Mouse (Mus musculus) hindbrain, embryonic 16.5 days (tissue): ENCODE data around the gene Mab21l3. TPM values are rescaled to one million over a fixed set of nuclear protein-coding genes. Genes with fewer than 3 reads are reported as not detected.
A peak's percentile ranks its signal among the peaks of the same experiment; 100 is the strongest.

Source experiments
- ATAC-seq: fragments of 200-750 bp; cut with Nextera tagmentation; 2 replicates; pipeline ENCODE4 v1.8.0; 2017; ENCODE audit warnings: moderate TSS enrichment, moderate library complexity
- H3K27ac ChIP-seq: fragments of 300-500 bp; sonication (generic); 2 replicates; pipeline ENCODE4 v1.5.1; 2014; ENCODE audit warnings: low read depth, mild to moderate bottlenecking, control low read depth, low read length, moderate library complexity
- H3K27me3 ChIP-seq: fragments of 300-500 bp; sonication (generic); replicated peaks from 2 replicates; pipeline ENCODE4 v1.6.1; 2014; ENCODE audit warnings: low read length; ENCODE audit not compliant: control insufficient read depth, insufficient read depth
- H3K36me3 ChIP-seq: fragments of 300-500 bp; sonication (generic); 2 replicates; pipeline ENCODE4 v1.6.1; 2014; ENCODE audit warnings: mild to moderate bottlenecking, low read length, moderate library complexity, mixed read lengths; ENCODE audit not compliant: control insufficient read depth, insufficient read depth
- H3K4me1 ChIP-seq: fragments of 300-500 bp; sonication (generic); 2 replicates; pipeline ENCODE4 v1.6.1; 2014; ENCODE audit warnings: low read depth, low read length; ENCODE audit not compliant: control insufficient read depth, insufficient read depth
- H3K4me2 ChIP-seq: fragments of 300-500 bp; sonication (generic); 2 replicates; pipeline ENCODE4 v1.6.1; 2014; ENCODE audit warnings: mild to moderate bottlenecking, low read length, control low read depth, moderate library complexity
- H3K4me3 ChIP-seq: fragments of 300-500 bp; sonication (generic); 2 replicates; pipeline ENCODE4 v1.5.1; 2014; ENCODE audit warnings: mild to moderate bottlenecking, low read length, control low read depth, moderate library complexity
- H3K9ac ChIP-seq: fragments of 300-500 bp; sonication (generic); 2 replicates; pipeline ENCODE4 v1.6.1; 2014; ENCODE audit warnings: low read depth, mild to moderate bottlenecking, control low read depth, low read length, moderate library complexity
- H3K9me3 ChIP-seq: fragments of 300-500 bp; sonication (generic); 2 replicates; pipeline ENCODE4 v1.6.1; 2014; ENCODE audit warnings: mild to moderate bottlenecking, low read length, moderate library complexity; ENCODE audit not compliant: control insufficient read depth
- WGBS: fragments of 180-500 bp; shearing (Covaris S2); extraction: QIAGEN DNeasy Blood & Tissue Kit; methylation state at CpG from one replicate; pipeline ENCODE4 v1.1.7; 2014; 5-methylcytosine and 5-hydroxymethylcytosine counted together
- polyA plus RNA-seq: library from polyadenylated mRNA; unstranded; fragments of >200 nt; fragmentation: Nextera tagmentation; extraction: Ambion mirVana; gene quantifications from 2 replicates; pipeline ENCODE4 v1.2.1, GENCODE M21; 2015

The Mab21l3 gene
- polyA plus RNA-seq, 1 experiment from 2014 or later: 0.16 TPM

DNA sequence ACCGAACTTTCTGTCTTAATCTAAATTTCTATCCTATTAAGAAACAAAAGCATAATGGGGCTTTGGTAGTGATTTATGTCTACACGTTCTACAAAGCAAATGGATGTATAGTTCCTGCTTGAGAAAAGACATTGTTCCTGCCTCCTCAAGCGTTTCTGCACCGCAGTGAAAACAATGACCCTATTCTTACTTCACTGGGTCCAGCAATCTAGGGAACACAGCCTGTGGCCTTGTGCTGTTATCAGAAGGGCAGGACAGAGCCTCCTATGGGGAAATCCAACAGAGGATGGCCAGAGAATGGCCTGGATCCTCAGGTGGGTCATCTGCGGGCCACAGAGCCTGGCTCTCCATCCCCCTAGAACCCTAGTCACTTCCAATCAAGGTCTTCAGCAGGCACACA, 29.4 kb upstream of the Mab21l3 start:
- peaks cover 5% of the 10 kb centered on the region for H3K36me3 ChIP-seq
- H3K27ac ChIP-seq: no peak overlapping the region
- H3K9me3 ChIP-seq: no peaks in the 10 kb centered on the region
- no peak overlapping the region for H3K9ac ChIP-seq
- H3K27me3 ChIP-seq: no peaks in the 10 kb centered on the region
- H3K4me2 ChIP-seq: no peak overlapping the region
- peaks cover 4% of the 10 kb centered on the region; the same call in 1 of the 2 replicates for H3K4me1 ChIP-seq
- no peak for ATAC-seq
- 29% methylated on average over 5 of the region's 5 CpGs for WGBS
- no peak overlapping the region for H3K4me3 ChIP-seq

DNA sequence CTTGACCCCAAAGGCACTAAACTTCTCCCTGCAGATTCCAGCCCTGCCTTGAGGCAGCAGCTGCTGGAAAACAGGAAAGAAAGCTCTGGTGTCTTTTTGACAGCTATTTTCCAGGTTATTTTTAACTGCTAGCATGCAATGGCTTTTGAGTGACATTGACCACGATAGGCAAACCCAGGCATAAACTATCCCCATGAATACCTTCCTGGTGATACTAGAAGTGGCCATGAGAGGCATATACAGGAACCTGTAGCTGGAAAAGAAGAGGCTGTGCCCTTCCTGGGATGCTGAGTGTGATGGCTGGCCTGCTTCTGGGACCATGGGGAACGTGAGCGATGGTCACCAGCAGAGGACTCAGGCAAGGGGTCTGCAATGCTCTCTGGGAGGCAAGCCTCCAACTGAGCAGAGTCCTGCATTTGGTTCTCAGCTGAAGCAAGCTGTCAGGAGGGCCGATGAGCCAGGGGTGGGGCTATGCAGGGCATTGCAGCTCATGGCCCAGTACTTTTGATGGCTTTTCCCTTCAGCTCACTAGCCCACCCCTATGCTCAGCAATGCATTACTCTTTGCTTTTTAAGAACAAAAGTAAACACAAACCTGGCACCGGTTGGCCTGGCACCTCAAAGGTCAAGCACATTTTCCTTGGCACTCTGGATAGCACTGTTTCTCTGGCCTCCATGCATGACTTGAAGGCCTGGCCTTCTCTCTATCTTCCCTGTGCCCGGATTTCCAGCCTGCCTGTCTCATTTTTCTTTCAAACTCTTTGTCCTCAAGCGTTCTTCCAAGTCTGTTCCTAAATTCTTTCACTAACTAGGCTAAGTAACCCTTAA, 27.9 kb upstream of the Mab21l3 start:
- H3K4me3 ChIP-seq: no peak overlapping the region
- H3K27ac ChIP-seq: no peak overlapping the region
- H3K4me2 ChIP-seq: no peak overlapping the region
- H3K9me3 ChIP-seq: no peaks in the 10 kb centered on the region
- H3K27me3 ChIP-seq: no peaks in the 10 kb centered on the region
- no peak for ATAC-seq
- H3K9ac ChIP-seq: no peak overlapping the region
- 66% methylated on average over 7 of the region's 7 CpGs for WGBS
- peaks cover 4% of the 10 kb centered on the region; the same call in 1 of the 2 replicates for H3K4me1 ChIP-seq
- H3K36me3 ChIP-seq: peaks cover 5% of the 10 kb centered on the region

- no peak overlapping the region for H3K4me3 ChIP-seq
- ATAC-seq: peak; percentile 45; the same call in 1 of the 2 replicates
- peaks cover 5% of the 10 kb centered on the region for H3K36me3 ChIP-seq
- H3K27me3 ChIP-seq: no peaks in the 10 kb centered on the region
- H3K4me2 ChIP-seq: no peak overlapping the region
- H3K4me1 ChIP-seq: peaks cover 4% of the 10 kb centered on the region; the same call in 1 of the 2 replicates
- H3K9ac ChIP-seq: no peak overlapping the region
- 39% methylated on average over 10 of the region's 10 CpGs for WGBS
- peak overlapping the region; percentile 32; the same call in 1 of the 2 replicates for H3K27ac ChIP-seq
- H3K9me3 ChIP-seq: no peaks in the 10 kb centered on the region
Measured at GRCm38 (mm10) chr3:101875258-101875920, 26.6 kb upstream of the Mab21l3 start.

DNA sequence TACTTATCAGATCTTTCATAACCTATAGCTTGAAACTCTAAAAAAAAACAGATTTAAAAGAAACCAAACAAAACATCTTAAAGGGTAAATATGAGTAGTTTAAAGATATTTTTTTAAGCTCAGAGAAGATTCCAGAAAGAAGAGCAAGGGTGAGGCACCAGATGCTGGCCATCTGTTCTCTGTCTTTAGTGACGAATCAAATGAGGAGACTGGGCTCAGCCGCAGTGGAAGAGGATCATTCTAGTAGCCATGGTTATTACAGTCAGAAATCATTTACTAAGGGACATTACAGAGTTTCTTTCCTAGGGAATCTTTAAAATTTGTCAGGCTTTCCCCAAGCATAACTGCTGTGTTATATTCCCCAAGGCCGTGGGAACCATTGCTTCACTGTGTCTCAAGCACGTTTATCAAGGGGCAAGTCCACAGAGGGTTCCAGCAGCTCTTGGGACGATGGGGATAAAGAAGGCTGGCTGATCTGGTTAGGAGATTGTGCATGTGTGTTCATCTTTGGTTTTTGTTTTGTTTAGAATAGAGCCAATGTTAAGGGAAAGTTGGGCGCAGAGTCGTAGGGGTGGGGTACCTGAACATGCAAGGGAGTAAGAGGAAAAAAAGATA, 24.4 kb upstream of the Mab21l3 start:
- 67% methylated on average over 7 of the region's 7 CpGs for WGBS
- Histone ChIP-seq H3K4me1 (peaks cover 4% of the 10 kb centered on the region; the same call in 1 of the 2 replicates), H3K9ac (no peak overlapping the region), H3K27me3 (no peaks in the 10 kb centered on the region), H3K4me3 (no peak overlapping the region), H3K4me2 (no peak overlapping the region), H3K9me3 (no peaks in the 10 kb centered on the region), H3K27ac (no peak overlapping the region), H3K36me3 (peaks cover 2% of the 10 kb centered on the region; the same call in 1 of the 2 replicates)
- ATAC-seq: no peak

DNA sequence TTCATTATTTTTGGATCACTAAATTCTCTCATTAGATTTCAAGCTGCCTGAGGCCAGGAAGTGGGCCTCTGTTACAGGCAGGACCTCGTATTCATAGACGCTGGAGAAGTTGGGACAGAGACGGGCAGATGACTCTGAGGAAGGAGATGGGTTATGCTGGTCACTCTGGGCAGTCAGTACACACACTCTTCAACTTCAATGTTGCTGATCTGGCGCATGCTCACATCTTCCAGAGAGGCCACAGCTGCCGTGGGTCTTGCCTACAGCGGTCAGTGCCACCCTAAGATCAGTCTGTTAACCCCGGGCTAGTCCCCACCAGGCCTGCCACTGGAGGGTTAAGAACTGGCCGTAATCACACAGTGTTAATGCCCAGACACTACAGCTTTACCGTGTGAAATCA, 23.2 kb upstream of the Mab21l3 start:
- no peaks in the 10 kb centered on the region for H3K9me3 ChIP-seq
- H3K4me3 ChIP-seq: no peak overlapping the region
- H3K27ac ChIP-seq: no peak overlapping the region
- no peaks in the 10 kb centered on the region for H3K36me3 ChIP-seq
- ATAC-seq: no peak
- H3K4me1 ChIP-seq: peaks cover 5% of the 10 kb centered on the region; the same call in 1 of the 2 replicates
- 88% methylated on average over 9 of the region's 9 CpGs for WGBS
- H3K27me3 ChIP-seq: no peaks in the 10 kb centered on the region
- H3K9ac ChIP-seq: no peak overlapping the region
- H3K4me2 ChIP-seq: no peak overlapping the region

DNA sequence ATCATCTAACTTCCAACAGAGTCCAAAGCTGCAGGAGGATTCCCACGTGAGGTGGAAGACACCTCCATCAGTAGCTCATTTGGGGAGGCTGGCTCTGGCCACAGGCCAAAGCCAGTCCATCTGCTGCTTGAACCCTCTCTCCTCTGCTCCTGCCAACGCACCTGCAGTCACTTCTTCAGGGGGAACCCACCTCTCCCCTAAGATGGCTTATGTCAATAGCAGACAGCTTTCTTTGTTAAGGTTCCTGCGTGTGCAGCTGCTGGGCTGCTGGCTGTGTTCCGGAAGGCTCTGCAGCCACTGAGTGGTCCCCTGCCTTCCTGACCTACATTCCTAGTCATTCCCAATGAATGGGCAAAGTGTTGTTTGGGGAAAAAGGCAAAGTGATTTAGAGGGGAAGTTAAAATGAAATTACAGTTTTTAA, 18.3 kb upstream of the Mab21l3 start:
- H3K27ac ChIP-seq: no peak overlapping the region

GRCm38 (mm10) chr3:101861856-101862255, 13.1 kb upstream of the Mab21l3 start:
- 0 out of 2 replicates have a peak, but pooled peaks cover under 1% of the 10 kb centered on the region for H3K4me1 ChIP-seq
- no peak overlapping the region for H3K4me2 ChIP-seq
- no peak overlapping the region for H3K4me3 ChIP-seq
- 84% methylated on average over 3 of the region's 3 CpGs for WGBS
- H3K27me3 ChIP-seq: no peaks in the 10 kb centered on the region
- no peak for ATAC-seq
- H3K27ac ChIP-seq: no peak overlapping the region
- peaks cover 5% of the 10 kb centered on the region; the same call in 1 of the 2 replicates for H3K36me3 ChIP-seq
- H3K9ac ChIP-seq: no peak overlapping the region
- no peaks in the 10 kb centered on the region for H3K9me3 ChIP-seq

More for the DNA sequence above, 18.3 kb upstream of the Mab21l3 start:
- Histone ChIP-seq H3K9me3 (no peaks in the 10 kb centered on the region), H3K36me3 (0 out of 2 replicates have a peak, but pooled peaks cover 2% of the 10 kb centered on the region), H3K4me2 (no peak overlapping the region), H3K9ac (no peak overlapping the region), H3K4me1 (0 out of 2 replicates have a peak, but pooled peaks cover 3% of the 10 kb centered on the region), H3K27me3 (no peaks in the 10 kb centered on the region), H3K4me3 (no peak overlapping the region)
- WGBS: 56% methylated on average over 4 of the region's 4 CpGs
- peak; percentile 72 for ATAC-seq

DNA sequence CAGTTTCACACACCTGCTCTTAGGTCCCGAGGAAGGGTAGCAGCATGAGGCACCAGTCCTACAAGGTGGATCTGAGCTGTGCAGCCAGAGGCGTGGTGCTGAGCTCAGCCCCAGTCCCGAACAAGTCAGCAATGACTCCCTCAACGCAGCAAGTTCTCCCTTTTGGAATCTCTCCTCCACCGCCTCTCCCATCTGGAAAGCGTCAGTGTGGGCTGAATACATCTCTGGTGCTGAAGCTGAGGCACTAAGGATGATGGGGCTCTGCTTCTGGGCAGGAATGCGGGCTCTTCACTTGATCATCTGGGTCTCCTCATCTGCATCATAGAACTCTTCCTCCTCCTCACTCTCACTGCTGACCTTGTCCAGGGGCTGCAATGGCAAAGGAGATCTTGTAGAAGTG, 11.4 kb upstream of the Mab21l3 start:
- no peaks in the 10 kb centered on the region for H3K27me3 ChIP-seq
- H3K9ac ChIP-seq: no peak overlapping the region
- H3K4me1 ChIP-seq: no peaks in the 10 kb centered on the region
- peaks cover 5% of the 10 kb centered on the region; the same call in 1 of the 2 replicates for H3K36me3 ChIP-seq
- H3K9me3 ChIP-seq: no peaks in the 10 kb centered on the region
- no peak overlapping the region for H3K27ac ChIP-seq
- no peak overlapping the region for H3K4me3 ChIP-seq
- 0 out of 2 replicates have a peak, but pooled peaks have one; percentile 6 for ATAC-seq
- 78% methylated on average over 7 of the region's 7 CpGs for whole genome bisulfite sequencing
- no peak overlapping the region for H3K4me2 ChIP-seq
